Mouse (Mus musculus) gastrocnemius, adult 8-10 months (tissue): ENCODE measurements at regions not wholly inside any gene's neighbourhood (a gene's known extent, or its start where the extent isn't known, plus 50 kb on each side); places are given as distances from the start of the nearest gene placed in this dataset.
"Not testable (repeated sequence)": the region's sequence is repeated elsewhere in the genome, so short reads cannot be mapped to it uniquely, and the experiment has no call there.

ENCODE experiments used
- DNase-seq, 2 experiments: peaks; one replicate each; pipeline ENCODE4 v3.0.0; 2022; ENCODE audit warnings: low spot score in 2 of 2

GRCm38 (mm10) chr7:73611866-73612751 lies 70.5 kb upstream of the Chd2 start:
- DNase-seq = no peak

GRCm38 (mm10) chr7:73608804-73609275 lies 67.2 kb upstream of the Chd2 start:
- no peak for DNase-seq

- DNase-seq = no peak
Observed at GRCm38 (mm10) chr7:73608070-73608803, 66.6 kb upstream of the Chd2 start.

- no peak for DNase-seq
Observed at GRCm38 (mm10) chr7:73607450-73608005, 65.9 kb upstream of the Chd2 start.

- DNase-seq = peak; percentile 88 to 92
Observed at GRCm38 (mm10) chr7:73606677-73607449, 65.2 kb upstream of the Chd2 start.

GRCm38 (mm10) chr7:73604597-73604996 lies 63.0 kb upstream of the Chd2 start:
- no peak for DNase-seq

- no peak for DNase-seq
Observed at GRCm38 (mm10) chr7:73602815-73603551, 61.4 kb upstream of the Chd2 start.

- DNase-seq = no peak
Observed at GRCm38 (mm10) chr7:73601336-73601735, 59.7 kb upstream of the Chd2 start.

- no peak for DNase-seq
Observed at GRCm38 (mm10) chr7:73600776-73601175, 59.1 kb upstream of the Chd2 start.

- not testable (repeated sequence) for DNase-seq
Observed at GRCm38 (mm10) chr7:73600003-73600385, 58.4 kb upstream of the Chd2 start.

- no peak for DNase-seq
Observed at GRCm38 (mm10) chr7:73599354-73600002, 57.8 kb upstream of the Chd2 start.

GRCm38 (mm10) chr7:73597968-73598367 lies 56.3 kb upstream of the Chd2 start:
- DNase-seq = no peak

GRCm38 (mm10) chr7:73596866-73597840 lies 55.5 kb upstream of the Chd2 start:
- DNase-seq = no peak

- no peak for DNase-seq
Observed at GRCm38 (mm10) chr7:73596415-73596814, 54.8 kb upstream of the Chd2 start.

GRCm38 (mm10) chr7:73595860-73596259 lies 54.2 kb upstream of the Chd2 start:
- DNase-seq = peak; percentile 39 to 47

GRCm38 (mm10) chr7:73595140-73595825 lies 53.7 kb upstream of the Chd2 start:
- DNase-seq = peak; percentile 91 to 97

GRCm38 (mm10) chr7:73594492-73595139 lies 53.0 kb upstream of the Chd2 start:
- no peak for DNase-seq
